Mouse (Mus musculus) myocyte (in vitro differentiated cells): ENCODE data around the gene Rmnd1.

ENCODE experiments used
- CEBPB ChIP-seq: IDR thresholded peaks from 2 replicates; pipeline ENCODE4 v1.6.1; 2011; ENCODE audit warnings: mild to moderate bottlenecking, moderate library complexity; ENCODE audit not compliant: poor library complexity, insufficient read depth, severe bottlenecking
- E2F4 ChIP-seq: IDR thresholded peaks from one replicate; pipeline ENCODE4 v1.6.1; 2011; ENCODE audit warnings: mild to moderate bottlenecking, control low read depth, moderate library complexity; ENCODE audit not compliant: insufficient read depth
- MAX ChIP-seq: IDR thresholded peaks from one replicate; pipeline ENCODE4 v1.6.1; 2011; ENCODE audit warnings: low read depth, mild to moderate bottlenecking, control low read depth
- MYOD1 ChIP-seq, 3 experiments: IDR thresholded peaks; one replicate each; pipeline ENCODE4 v1.6.1; 2011; ENCODE audit warnings: control low read depth in 2 of 3, low read depth in 2 of 3, mild to moderate bottlenecking in 2 of 3, moderate library complexity in 1 of 3; ENCODE audit not compliant: insufficient read length in 2 of 3, control insufficient read depth in 1 of 3
- MYOG ChIP-seq, 3 experiments: IDR thresholded peaks; one replicate each; pipeline ENCODE4 v1.6.1; 2011; ENCODE audit warnings: control low read depth in 2 of 3, low read depth in 2 of 3, mild to moderate bottlenecking in 2 of 3; ENCODE audit not compliant: insufficient read length in 2 of 3, control insufficient read depth in 1 of 3, insufficient read depth in 1 of 3
- POLR2A ChIP-seq: IDR thresholded peaks from one replicate; pipeline ENCODE4 v1.6.1; 2011; ENCODE audit warnings: low read depth, mild to moderate bottlenecking, control low read depth, moderate library complexity; ENCODE audit not compliant: insufficient read length
- REST ChIP-seq: IDR thresholded peaks from one replicate; pipeline ENCODE4 v1.6.1; 2011; ENCODE audit warnings: mild to moderate bottlenecking, control low read depth, moderate library complexity; ENCODE audit not compliant: insufficient read depth, insufficient read length
- SRF ChIP-seq: IDR thresholded peaks from one replicate; pipeline ENCODE4 v1.6.1; 2011; ENCODE audit warnings: low read depth; ENCODE audit not compliant: control insufficient read depth, insufficient read length
- TCF12 ChIP-seq: IDR thresholded peaks from one replicate; pipeline ENCODE4 v1.6.1; 2011; ENCODE audit warnings: mild to moderate bottlenecking, control low read depth; ENCODE audit not compliant: poor library complexity, insufficient read depth, severe bottlenecking
- USF1 ChIP-seq: IDR thresholded peaks from one replicate; pipeline ENCODE4 v1.6.1; 2011; ENCODE audit warnings: low read depth, mild to moderate bottlenecking, control low read depth, moderate library complexity

- TF ChIP-seq POLR2A (no peak), SRF (no peak), MYOD1 (IDR thresholded peaks at IDR 0.05; ENCODE audit: control insufficient read depth in 1 of 3, insufficient read length in 2 of 3, low read depth in 2 of 3) (no peak), TCF12 (no peak), MAX (no peak), USF1 (no peak), MYOG (IDR thresholded peaks at IDR 0.05; ENCODE audit: control insufficient read depth in 1 of 3, insufficient read depth in 1 of 3, insufficient read length in 2 of 3, low read depth in 2 of 3) (no peak), CEBPB (no peak), E2F4 (no peak), REST (no peak)
These were observed 47.9 kb downstream of the Rmnd1 start for GRCm38 (mm10) chr10:4384244-4384643.
